Comparison of ENCODE assay signal across 34 mouse cellular contexts in the genomic region with DNA sequence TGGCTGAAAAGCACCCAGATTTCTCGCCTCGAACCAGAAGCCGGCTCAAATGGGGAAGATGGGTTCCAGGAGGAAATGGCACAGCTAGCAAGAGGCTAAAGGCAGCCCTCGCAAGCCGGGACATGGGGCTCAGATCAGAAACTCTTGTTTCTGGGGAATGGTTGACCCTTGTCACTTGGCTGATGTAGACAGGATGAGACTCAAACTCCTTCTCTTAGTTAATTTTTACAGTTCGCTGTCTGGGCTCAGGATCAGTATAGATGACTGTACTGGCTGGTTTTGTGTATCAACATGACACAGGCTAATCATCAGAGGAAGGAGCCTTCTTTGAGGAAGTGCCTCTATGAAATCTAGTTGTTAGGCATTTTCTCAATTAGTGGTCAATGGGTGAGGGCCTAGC. TPM values are rescaled to one million over a fixed set of nuclear protein-coding genes. Genes with fewer than 3 reads are reported as not detected.
"Had no signal": no experiment of that assay in that cellular context is flagged by ENCODE, and none has a peak within 500 bp of the region (broad histone marks: within the 10 kb centered on the region; RNA-seq: fewer than 3 reads in every experiment).

No protein-coding gene starts in this region.

- H3K4me3 ChIP-seq: embryonic facial prominence, embryonic 10.5 days; embryonic facial prominence, embryonic 12.5 days; embryonic facial prominence, embryonic 13.5 days; embryonic facial prominence, embryonic 15.5 days; erythroblast, embryonic 14.5 days; forebrain, embryonic 10.5 days; forebrain, embryonic 12.5 days; forebrain, embryonic 13.5 days; forebrain, embryonic 15.5 days; gastrocnemius, adult 2 months had no signal

- DNase-seq: cerebellum, adult 2 months; cerebellum, adult 8-10 months; cerebellum, adult 9-10 months; cerebellum, adult 9-11 months; cerebellum, postnatal 10 days; cerebellum, postnatal 14 days; cerebellum, postnatal 25 days; cerebellum, postnatal 36 days; embryo, embryonic 11 days; forebrain, postnatal 0 days; gastrocnemius, adult 2 months; gastrocnemius, postnatal 10 days; gastrocnemius, postnatal 14 days; gastrocnemius, postnatal 25 days; gastrocnemius, postnatal 36 days; heart, adult 11 months; heart, adult 18-20 months had no signal

- H3K9me3 ChIP-seq: embryonic facial prominence, embryonic 10.5 days; embryonic facial prominence, embryonic 12.5 days; embryonic facial prominence, embryonic 13.5 days; embryonic facial prominence, embryonic 15.5 days; forebrain, embryonic 10.5 days; forebrain, embryonic 12.5 days; forebrain, embryonic 13.5 days; forebrain, embryonic 15.5 days had no signal

- ATAC-seq: forebrain, embryonic 13.5 days; forebrain, embryonic 14.5 days; forebrain, embryonic 15.5 days; forebrain, embryonic 16.5 days; forebrain, postnatal 0 days had no signal

- H3K4me2 ChIP-seq: embryonic facial prominence, embryonic 12.5 days; embryonic facial prominence, embryonic 13.5 days; embryonic facial prominence, embryonic 15.5 days; forebrain, embryonic 12.5 days; forebrain, embryonic 13.5 days; forebrain, embryonic 15.5 days had no signal

- H3K27ac ChIP-seq: embryonic facial prominence, embryonic 10.5 days; embryonic facial prominence, embryonic 12.5 days; embryonic facial prominence, embryonic 13.5 days; embryonic facial prominence, embryonic 15.5 days; forebrain, embryonic 10.5 days; forebrain, embryonic 12.5 days; forebrain, embryonic 13.5 days; forebrain, embryonic 15.5 days; gastrocnemius, adult 2 months had no signal

- H3K27me3 ChIP-seq: embryonic facial prominence, embryonic 12.5 days; embryonic facial prominence, embryonic 13.5 days; embryonic facial prominence, embryonic 15.5 days; forebrain, embryonic 12.5 days; forebrain, embryonic 13.5 days; forebrain, embryonic 15.5 days had no signal

- H3K36me3 ChIP-seq: embryonic facial prominence, embryonic 10.5 days; embryonic facial prominence, embryonic 12.5 days; embryonic facial prominence, embryonic 13.5 days; embryonic facial prominence, embryonic 15.5 days; forebrain, embryonic 10.5 days; forebrain, embryonic 12.5 days; forebrain, embryonic 15.5 days had no signal

- H3K4me1 ChIP-seq: embryonic facial prominence, embryonic 12.5 days; forebrain, embryonic 12.5 days; forebrain, embryonic 13.5 days; forebrain, embryonic 15.5 days had no signal

- H3K9ac ChIP-seq: embryonic facial prominence, embryonic 12.5 days; embryonic facial prominence, embryonic 13.5 days; embryonic facial prominence, embryonic 15.5 days; forebrain, embryonic 12.5 days; forebrain, embryonic 13.5 days; forebrain, embryonic 15.5 days; forebrain, postnatal 0 days had no signal

RNA-seq across cellular contexts. Expression of gene 4930522H14Rik, which starts 33.6 kb away (rescaled TPM):
- polyA plus RNA-seq: cerebellum, adult 2 months; cortical plate, adult 2 months; embryonic facial prominence, embryonic 10.5 days; embryonic facial prominence, embryonic 11.5 days; embryonic facial prominence, embryonic 12.5 days; embryonic facial prominence, embryonic 13.5 days; embryonic facial prominence, embryonic 14.5 days; embryonic facial prominence, embryonic 15.5 days; erythroblast, embryonic 14.5 days; forebrain, embryonic 10.5 days; forebrain, embryonic 11.5 days; forebrain, embryonic 12.5 days; forebrain, embryonic 13.5 days; forebrain, embryonic 14.5 days; forebrain, embryonic 15.5 days; forebrain, embryonic 16.5 days; forebrain, postnatal 0 days; frontal cortex, adult 2 months; gonadal fat pad, adult 2 months had no signal
